ENCODE assay signal across 26 mouse cellular contexts in genomic region chr3:68683579-68683978, GRCm38 (mm10). TPM values are rescaled to one million over a fixed set of nuclear protein-coding genes. Genes with fewer than 3 reads are reported as not detected.
DNase-seq lines count a peak whose midpoint lies in the region; ATAC-seq and TF ChIP-seq lines count a peak whose summit lies in the region.
"Had no signal": no experiment of that assay in that cellular context is flagged by ENCODE, and none has a peak within 500 bp of the region (broad histone marks: within the 10 kb centered on the region; RNA-seq: fewer than 3 reads in every experiment).

No protein-coding gene starts in this region.

- no peaks in the 10 kb centered on the region for H3K27me3 ChIP-seq in forebrain, embryonic 16.5 days (replicated peaks; ENCODE audit: control insufficient read depth, insufficient read depth, low read length)
- no peaks in the 10 kb centered on the region for H3K27me3 ChIP-seq in forebrain, embryonic 10.5 days (ENCODE audit: poor library complexity, severe bottlenecking)
- H3K27me3 ChIP-seq: CH12.LX; embryonic facial prominence, embryonic 15.5 days; forebrain, embryonic 15.5 days; hindbrain, embryonic 13.5 days; intestine, embryonic 15.5 days; Patski had no signal

- H3K36me3 ChIP-seq in forebrain, embryonic 16.5 days (ENCODE audit: control insufficient read depth, insufficient read depth), result no peaks in the 10 kb centered on the region
- no peaks in the 10 kb centered on the region for H3K36me3 ChIP-seq in forebrain, embryonic 10.5 days (replicated peaks)
- H3K36me3 ChIP-seq: embryonic facial prominence, embryonic 15.5 days; forebrain, embryonic 15.5 days; heart, embryonic 10.5 days; hindbrain, embryonic 13.5 days; intestine, embryonic 15.5 days had no signal

- no peaks in the 10 kb centered on the region for H3K9me3 ChIP-seq in forebrain, embryonic 16.5 days (ENCODE audit: control insufficient read depth, low read length)
- no peaks in the 10 kb centered on the region for H3K9me3 ChIP-seq in forebrain, embryonic 10.5 days
- H3K9me3 ChIP-seq: embryonic facial prominence, embryonic 15.5 days; forebrain, embryonic 15.5 days; heart, embryonic 10.5 days; hindbrain, embryonic 13.5 days; intestine, embryonic 15.5 days had no signal

- H3K4me3 ChIP-seq in forebrain, embryonic 16.5 days (replicated peaks; ENCODE audit: low read length), result no peak overlapping the region
- H3K4me3 ChIP-seq in forebrain, embryonic 10.5 days, result no peak overlapping the region
- H3K4me3 ChIP-seq in left cerebral cortex, adult 2 months, result no peak overlapping the region
- H3K4me3 ChIP-seq: embryonic facial prominence, embryonic 15.5 days; erythroblast, embryonic 14.5 days; forebrain, embryonic 15.5 days; heart, embryonic 10.5 days; hindbrain, embryonic 13.5 days; intestine, embryonic 15.5 days had no signal

- H3K27ac ChIP-seq in forebrain, embryonic 16.5 days (ENCODE audit: low read length), result no peak overlapping the region
- H3K27ac ChIP-seq in forebrain, embryonic 10.5 days, result no peak overlapping the region
- peak overlapping the region; percentile 60 for H3K27ac ChIP-seq in left cerebral cortex, adult 2 months
- H3K27ac ChIP-seq: embryonic facial prominence, embryonic 15.5 days; forebrain, embryonic 15.5 days; heart, embryonic 10.5 days; hindbrain, embryonic 13.5 days; intestine, embryonic 15.5 days had no signal

- no peak for DNase-seq in forebrain, embryonic 10.5 days (ENCODE audit: extremely low spot score, low spot score)
- no peak for DNase-seq in left cerebral cortex, adult 2 months (ENCODE audit: extremely low spot score in 1 of 2, low spot score in 2 of 2)
- no peak for DNase-seq in left cerebral cortex, adult 18-20 months (ENCODE audit: low spot score in 2 of 2)
- no peak for DNase-seq in retina, postnatal 1 day
- DNase-seq in frontal cortex, postnatal 14 days (ENCODE audit: low spot score in 2 of 2), result no peak
- DNase-seq: adrenal gland, postnatal 25 days; cerebellum, adult 18-20 months; cerebellum, adult 9-11 months; cerebellum, postnatal 36 days; embryo, embryonic 11 days; gastrocnemius, postnatal 25 days; heart, adult 18-20 months; heart, postnatal 10 days had no signal

- intact Hi-C loops in left cerebral cortex, adult 2 months (cut with DNase I), result no loop called here

- WGBS in forebrain, embryonic 16.5 days, result 52% methylated on average over 2 of the region's 2 CpGs
- WGBS in forebrain, embryonic 10.5 days, result 73% methylated on average over 2 of the region's 2 CpGs

- no peak for TF ChIP-seq CTCF in left cerebral cortex, adult 2 months (IDR thresholded peaks at IDR 0.05)

- no peak overlapping the region for H3K4me2 ChIP-seq in forebrain, embryonic 16.5 days (ENCODE audit: low read length)
- H3K4me2 ChIP-seq: embryonic facial prominence, embryonic 15.5 days; forebrain, embryonic 15.5 days; hindbrain, embryonic 13.5 days; intestine, embryonic 15.5 days had no signal

- peak; percentile 47 for ATAC-seq in forebrain, embryonic 16.5 days
- ATAC-seq in megakaryocyte progenitor cell, adult 5-6 weeks (replicated peaks; ENCODE audit: poor library complexity), result peak; percentile 29
- ATAC-seq: activated CD4-positive, CD25-positive, alpha-beta regulatory T cell, adult 4 months; forebrain, embryonic 15.5 days; intestine, embryonic 15.5 days; Patski had no signal

- H3K9ac ChIP-seq in forebrain, embryonic 16.5 days (replicated peaks; ENCODE audit: low read depth, low read length), result no peak overlapping the region
- H3K9ac ChIP-seq: embryonic facial prominence, embryonic 15.5 days; forebrain, embryonic 15.5 days; hindbrain, embryonic 13.5 days; intestine, embryonic 15.5 days had no signal

- peaks cover 4% of the 10 kb centered on the region for H3K4me1 ChIP-seq in forebrain, embryonic 16.5 days (replicated peaks; ENCODE audit: control insufficient read depth, insufficient read depth, low read length)
- H3K4me1 ChIP-seq in forebrain, embryonic 10.5 days, result no peaks in the 10 kb centered on the region
- H3K4me1 ChIP-seq: embryonic facial prominence, embryonic 15.5 days; heart, embryonic 10.5 days; hindbrain, embryonic 13.5 days; intestine, embryonic 15.5 days had no signal

RNA-seq across cellular contexts. Expression of gene Il12a, which starts 6.9 kb away (rescaled TPM):
- 0.32 TPM in 1 of 2 replicates, not detected in the other for polyA plus RNA-seq in forebrain, embryonic 16.5 days (2015; fragmentation: Nextera tagmentation; extraction: Ambion mirVana)
- polyA plus RNA-seq in forebrain, embryonic 10.5 days (2016; fragmentation: Nextera tagmentation; extraction: Ambion mirVana), result 0.26 TPM in 1 of 2 replicates, not detected in the other
- 1 to 10 TPM; 2.8 to 4.2 TPM for total RNA-seq in left cerebral cortex, adult 2 months (2021)
- 1 to 10 TPM; 4.6 to 4.7 TPM for total RNA-seq in left cerebral cortex, adult 18-20 months (2021)
- total RNA-seq in megakaryocyte progenitor cell, adult 5-6 weeks (2015), result 41.2 and 51.4 TPM in 2 replicates
- total RNA-seq in megakaryocyte progenitor cell, adult 5-6 weeks (2017), result 30.2 and 46.1 TPM in 2 replicates
- polyA plus RNA-seq: activated CD4-positive, CD25-positive, alpha-beta regulatory T cell, adult 4 months; embryonic facial prominence, embryonic 11.5 days; erythroblast, embryonic 14.5 days; heart, embryonic 14.5 days; hindbrain, embryonic 13.5 days; intestine, embryonic 15.5 days; Patski had no signal

Comparison
In these comparisons a context has a peak if more than half of its experiments do, and no peak if none do; other contexts are left out.
1. RNA of gene Il12a, which starts 6.9 kb away (total RNA-seq): 30.2 to 51.4 TPM in megakaryocyte progenitor cell, adult 5-6 weeks; 4.6 to 4.7 TPM in left cerebral cortex, adult 18-20 months and 2.8 to 4.2 TPM in left cerebral cortex, adult 2 months; every median in the first group is over 4 times any median in the second.